Mouse (Mus musculus): ENCODE data around the gene Hap1. TPM values are rescaled to one million over a fixed set of nuclear protein-coding genes. Genes with fewer than 3 reads are reported as not detected.

Hap1 gene
- polyA plus RNA-seq, 1 experiment from 2014 or later, result 13.5 TPM

DNA sequence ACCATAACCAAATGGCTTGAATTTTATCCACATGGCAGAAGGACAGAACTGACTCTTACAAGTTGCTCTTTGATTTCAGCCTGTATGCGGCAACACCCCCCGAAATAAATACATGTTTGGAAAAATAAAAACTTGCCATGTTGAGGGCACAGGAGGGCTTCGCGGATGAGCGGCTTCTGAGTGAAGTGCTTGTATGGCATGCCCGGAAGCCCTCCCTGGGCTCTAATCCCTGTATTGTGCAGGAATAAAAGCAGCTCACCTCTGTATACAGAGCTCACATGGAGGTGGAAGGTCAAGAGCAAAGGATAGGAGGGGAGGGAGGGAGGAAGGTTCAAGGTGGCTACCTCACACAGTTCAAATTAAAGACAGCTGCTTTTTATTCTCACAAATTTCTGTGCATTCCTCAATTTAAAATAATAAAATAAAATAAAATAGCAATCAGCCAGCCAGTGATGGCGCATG, 36.0 kb upstream of the Hap1 start:
- no peak overlapping the region for H3K9ac ChIP-seq (ENCODE audit: low read depth, low read length)
- 90% methylated on average over 7 of the region's 7 CpGs for WGBS
- H3K4me2 ChIP-seq (ENCODE audit: low read depth, low read length), result no peak overlapping the region
- no peak overlapping the region for H3K27ac ChIP-seq (ENCODE audit: low read length)
- no peaks in the 10 kb centered on the region for H3K36me3 ChIP-seq (ENCODE audit: control insufficient read depth, insufficient read depth, low read length)
- no peaks in the 10 kb centered on the region for H3K9me3 ChIP-seq (ENCODE audit: control insufficient read depth, low read length)
- ATAC-seq, result no peak
- no peaks in the 10 kb centered on the region for H3K27me3 ChIP-seq (replicated peaks; ENCODE audit: control insufficient read depth, insufficient read depth, low read length)
- H3K4me1 ChIP-seq (ENCODE audit: control insufficient read depth, insufficient read depth, low read length), result peaks cover 84% of the 10 kb centered on the region
- H3K4me3 ChIP-seq (ENCODE audit: low read length), result no peak overlapping the region

DNA sequence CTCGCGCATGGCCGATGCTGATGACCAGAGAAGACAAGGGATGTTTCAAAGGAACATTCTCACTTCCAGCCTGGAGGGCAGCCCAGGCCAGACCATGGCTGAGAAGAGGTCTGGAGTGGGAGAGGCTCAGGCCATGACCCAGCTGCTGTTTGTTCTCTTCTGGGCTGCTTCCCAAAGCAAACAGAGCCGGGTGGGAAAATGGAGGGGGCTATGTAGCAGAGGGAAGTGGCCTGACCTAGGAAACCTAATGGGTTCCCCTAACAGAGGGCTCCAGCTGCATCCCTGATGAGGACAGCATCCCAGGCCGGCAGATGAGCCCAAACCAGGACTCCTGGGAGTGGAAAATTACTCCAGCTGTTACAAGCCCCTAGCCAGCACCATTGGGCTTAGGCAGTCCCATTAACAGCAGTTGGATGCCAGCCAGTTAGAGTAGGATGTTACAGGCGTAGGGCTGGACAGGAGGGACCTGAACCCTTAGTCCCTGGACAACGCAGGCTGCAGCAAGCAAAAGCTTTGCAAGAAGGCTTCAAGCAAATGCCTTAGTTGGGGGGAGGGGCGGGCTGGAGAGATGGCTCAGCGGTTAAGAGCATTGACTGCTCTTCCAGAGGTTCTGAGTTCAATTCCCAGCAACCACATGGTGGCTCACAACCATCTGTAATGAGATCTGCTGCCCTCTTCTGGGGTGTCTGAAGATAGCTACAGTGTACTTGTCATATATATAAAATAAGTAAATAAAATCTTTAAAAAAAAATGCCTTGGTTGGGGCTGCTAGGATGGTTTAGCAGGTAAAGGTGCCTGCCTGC, 35.4 kb upstream of the Hap1 start:
- Histone ChIP-seq H3K27me3 (replicated peaks; ENCODE audit: control insufficient read depth, insufficient read depth, low read length) (no peaks in the 10 kb centered on the region), H3K4me2 (ENCODE audit: low read depth, low read length) (peak overlapping the region; percentile 1; the same call in 1 of the 2 replicates), H3K4me3 (ENCODE audit: low read length) (no peak overlapping the region), H3K36me3 (ENCODE audit: control insufficient read depth, insufficient read depth, low read length) (no peaks in the 10 kb centered on the region), H3K9ac (ENCODE audit: low read depth, low read length) (no peak overlapping the region), H3K27ac (ENCODE audit: low read length) (peak overlapping the region; percentile 66), H3K4me1 (ENCODE audit: control insufficient read depth, insufficient read depth, low read length) (peaks cover 89% of the 10 kb centered on the region), H3K9me3 (ENCODE audit: control insufficient read depth, low read length) (no peaks in the 10 kb centered on the region)
- 36% methylated on average over 9 of the region's 9 CpGs for WGBS
- peak; percentile 38 for ATAC-seq

DNA sequence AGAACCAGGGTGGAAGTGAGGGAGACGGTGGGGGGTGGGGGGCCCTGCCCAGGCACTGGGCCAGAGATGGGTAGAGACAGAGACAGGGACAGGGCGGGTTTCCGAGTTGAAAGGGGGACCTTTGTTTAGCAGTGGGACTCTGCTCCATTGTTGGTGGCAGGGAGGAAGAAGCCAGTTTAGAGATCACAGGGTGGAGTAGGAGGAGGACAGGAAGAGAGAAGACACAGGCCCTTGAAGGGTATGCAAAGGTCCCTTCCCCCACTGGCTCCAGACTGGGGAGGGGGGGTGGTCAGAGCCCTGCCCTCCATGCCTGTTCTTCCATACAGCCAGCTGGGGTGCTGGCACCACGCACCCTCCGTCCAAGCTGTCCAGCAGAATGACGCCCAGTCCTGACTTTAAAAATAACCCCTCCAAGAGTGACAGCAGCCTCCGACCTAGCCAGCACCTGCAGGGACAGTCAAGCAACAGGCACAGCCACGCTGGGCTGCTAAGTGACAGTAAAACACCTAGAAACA, 34.1 kb upstream of the Hap1 start:
- no peak for ATAC-seq
- Histone ChIP-seq H3K27ac (ENCODE audit: low read length) (peak overlapping the region; percentile 66), H3K9ac (ENCODE audit: low read depth, low read length) (peak overlapping the region; percentile 49), H3K36me3 (ENCODE audit: control insufficient read depth, insufficient read depth, low read length) (peaks cover 7% of the 10 kb centered on the region; the same call in 1 of the 2 replicates), H3K4me3 (ENCODE audit: low read length) (no peak overlapping the region; the same call in 1 of the 2 replicates), H3K9me3 (ENCODE audit: control insufficient read depth, low read length) (no peaks in the 10 kb centered on the region), H3K27me3 (replicated peaks; ENCODE audit: control insufficient read depth, insufficient read depth, low read length) (no peaks in the 10 kb centered on the region), H3K4me1 (ENCODE audit: control insufficient read depth, insufficient read depth, low read length) (peaks cover 84% of the 10 kb centered on the region), H3K4me2 (ENCODE audit: low read depth, low read length) (peak overlapping the region; percentile 16; the same call in 1 of the 2 replicates)
- 40% methylated on average over 8 of the region's 8 CpGs for WGBS

DNA sequence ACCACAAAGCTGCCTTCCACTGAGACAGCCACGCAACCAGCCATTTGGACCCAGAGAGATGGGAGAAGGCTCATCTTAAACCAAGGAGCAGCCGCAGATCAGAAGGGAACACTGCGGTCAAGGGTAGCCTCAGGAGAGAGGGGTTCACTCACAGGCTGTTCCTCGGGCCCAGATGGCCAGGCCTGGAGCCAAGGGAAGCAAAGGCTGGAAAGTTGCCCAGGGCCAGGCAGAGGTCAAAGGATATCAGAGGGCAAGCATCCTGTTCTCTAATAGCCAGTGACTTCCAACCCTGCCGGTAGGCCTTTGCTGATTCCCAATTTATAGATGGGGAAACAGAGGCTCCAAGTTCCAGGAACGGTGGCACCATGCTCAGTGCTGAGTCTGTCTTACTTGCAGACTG, 32.7 kb upstream of the Hap1 start:
- H3K9ac ChIP-seq (ENCODE audit: low read depth, low read length), result peak overlapping the region; percentile 31; the same call in 1 of the 2 replicates
- ATAC-seq, result no peak

DNA sequence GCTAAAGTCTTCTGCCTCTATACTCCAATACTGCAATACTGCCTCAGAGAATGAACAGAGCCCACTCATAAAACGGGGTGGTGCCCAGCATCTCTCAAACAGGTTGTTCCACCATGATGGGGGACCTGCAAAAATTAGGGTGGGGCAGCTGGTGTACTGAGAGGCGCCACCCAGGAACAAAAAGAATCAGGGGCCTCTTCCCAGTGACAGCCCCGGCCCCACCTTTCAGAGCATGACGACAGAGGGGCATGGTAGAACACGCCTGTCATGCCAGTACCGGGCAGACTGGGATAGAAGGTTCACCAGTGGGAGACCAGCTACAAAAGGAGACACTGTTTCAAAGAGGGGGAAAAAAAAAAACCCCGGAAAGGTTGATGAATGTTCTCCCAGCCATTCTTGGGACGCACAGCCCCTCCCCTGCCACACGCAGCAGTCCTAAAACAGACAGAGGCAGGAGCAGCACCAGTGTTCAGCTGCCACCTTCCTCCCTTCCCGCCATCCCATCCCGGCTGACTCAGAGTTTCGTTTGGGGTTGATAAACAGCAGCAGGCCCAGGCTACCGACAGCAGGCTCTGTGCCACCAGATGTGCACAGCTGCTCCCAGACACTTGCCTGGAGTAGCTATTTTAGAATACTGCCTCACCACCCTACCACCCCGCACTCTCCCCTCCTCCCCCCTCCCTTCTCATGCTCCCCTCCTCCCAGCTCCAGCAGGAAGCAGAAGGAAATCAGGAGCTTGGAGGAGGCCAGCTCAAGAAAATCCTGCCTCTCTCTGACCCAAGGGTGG, 31.9 kb upstream of the Hap1 start:
- peaks cover 18% of the 10 kb centered on the region for H3K36me3 ChIP-seq (ENCODE audit: control insufficient read depth, insufficient read depth, low read length)
- 16% methylated on average over 14 of the region's 14 CpGs for WGBS
- peak overlapping the region; percentile 15 for H3K4me2 ChIP-seq (ENCODE audit: low read depth, low read length)
- H3K27ac ChIP-seq (ENCODE audit: low read length), result peak overlapping the region; percentile 78
- H3K9me3 ChIP-seq (ENCODE audit: control insufficient read depth, low read length), result no peaks in the 10 kb centered on the region
- peak; percentile 44 for ATAC-seq
- no peak overlapping the region; the same call in 1 of the 2 replicates for H3K4me3 ChIP-seq (ENCODE audit: low read length)
- H3K27me3 ChIP-seq (replicated peaks; ENCODE audit: control insufficient read depth, insufficient read depth, low read length), result no peaks in the 10 kb centered on the region
- peaks cover 62% of the 10 kb centered on the region for H3K4me1 ChIP-seq (ENCODE audit: control insufficient read depth, insufficient read depth, low read length)
- peak overlapping the region; percentile 31 for H3K9ac ChIP-seq (ENCODE audit: low read depth, low read length)

More for the DNA sequence above, 32.7 kb upstream of the Hap1 start:
- Histone ChIP-seq H3K4me3 (ENCODE audit: low read length) (no peak overlapping the region), H3K27me3 (replicated peaks; ENCODE audit: control insufficient read depth, insufficient read depth, low read length) (no peaks in the 10 kb centered on the region), H3K27ac (ENCODE audit: low read length) (peak overlapping the region; percentile 78), H3K36me3 (ENCODE audit: control insufficient read depth, insufficient read depth, low read length) (peaks cover 10% of the 10 kb centered on the region), H3K9me3 (ENCODE audit: control insufficient read depth, low read length) (no peaks in the 10 kb centered on the region), H3K4me1 (ENCODE audit: control insufficient read depth, insufficient read depth, low read length) (peaks cover 70% of the 10 kb centered on the region), H3K4me2 (ENCODE audit: low read depth, low read length) (peak overlapping the region; percentile 15)
- 71% methylated on average over 6 of the region's 6 CpGs for WGBS

DNA sequence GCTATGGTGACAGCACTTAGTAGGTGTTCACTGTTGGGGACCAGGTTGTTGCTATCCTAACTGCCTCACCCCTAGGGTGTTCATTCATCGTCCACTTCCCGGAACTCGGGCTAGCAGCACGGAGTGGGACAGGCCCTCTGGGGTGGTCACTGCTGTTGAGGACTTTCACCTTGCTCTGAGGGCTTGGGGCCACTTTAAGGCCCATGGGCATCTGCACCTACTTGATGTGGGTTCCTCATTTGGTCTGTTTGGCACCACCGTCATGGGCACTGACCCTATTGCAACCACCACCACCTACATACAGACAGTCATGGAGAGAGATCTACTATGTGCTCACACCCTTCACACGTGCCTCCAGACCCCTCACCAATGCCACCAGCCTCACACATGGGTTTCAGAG, 31.2 kb upstream of the Hap1 start:
- H3K27ac ChIP-seq (ENCODE audit: low read length), result peak overlapping the region; percentile 78
- H3K27me3 ChIP-seq (replicated peaks; ENCODE audit: control insufficient read depth, insufficient read depth, low read length), result no peaks in the 10 kb centered on the region
- 83% methylated on average over 6 of the region's 6 CpGs for WGBS
- peak overlapping the region; percentile 15; the same call in 1 of the 2 replicates for H3K4me2 ChIP-seq (ENCODE audit: low read depth, low read length)
- ATAC-seq, result no peak
- H3K4me1 ChIP-seq (ENCODE audit: control insufficient read depth, insufficient read depth, low read length), result peaks cover 57% of the 10 kb centered on the region
- no peaks in the 10 kb centered on the region for H3K9me3 ChIP-seq (ENCODE audit: control insufficient read depth, low read length)
- H3K36me3 ChIP-seq (ENCODE audit: control insufficient read depth, insufficient read depth, low read length), result peaks cover 22% of the 10 kb centered on the region
- no peak overlapping the region for H3K4me3 ChIP-seq (ENCODE audit: low read length)
- peak overlapping the region; percentile 44; the same call in 1 of the 2 replicates for H3K9ac ChIP-seq (ENCODE audit: low read depth, low read length)

DNA sequence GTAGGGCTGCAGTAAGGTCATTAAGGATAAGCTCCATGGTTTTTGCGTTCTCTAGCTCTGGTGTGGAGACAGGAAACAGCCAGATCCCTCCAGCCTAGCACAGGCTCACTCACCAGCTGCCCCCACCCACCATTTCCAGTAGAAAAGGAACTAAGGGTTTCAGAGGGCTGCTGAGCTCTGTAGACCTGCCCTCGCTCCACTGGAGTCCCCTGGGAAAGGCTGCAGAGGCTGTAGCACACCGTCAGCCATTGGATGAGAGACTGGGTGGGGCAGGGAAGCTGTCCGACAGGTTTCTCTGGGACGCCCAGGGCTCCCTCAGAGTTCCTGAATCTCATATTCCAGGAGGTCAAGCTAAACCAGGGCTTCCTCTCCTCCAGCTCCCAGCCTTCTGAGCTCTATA, 30.7 kb upstream of the Hap1 start:
- Histone ChIP-seq H3K9ac (ENCODE audit: low read depth, low read length) (peak overlapping the region; percentile 44; the same call in 1 of the 2 replicates), H3K36me3 (ENCODE audit: control insufficient read depth, insufficient read depth, low read length) (peaks cover 24% of the 10 kb centered on the region), H3K4me1 (ENCODE audit: control insufficient read depth, insufficient read depth, low read length) (peaks cover 54% of the 10 kb centered on the region), H3K9me3 (ENCODE audit: control insufficient read depth, low read length) (no peaks in the 10 kb centered on the region), H3K27me3 (replicated peaks; ENCODE audit: control insufficient read depth, insufficient read depth, low read length) (no peaks in the 10 kb centered on the region), H3K4me2 (ENCODE audit: low read depth, low read length) (peak overlapping the region; percentile 32), H3K27ac (ENCODE audit: low read length) (peak overlapping the region; percentile 85), H3K4me3 (ENCODE audit: low read length) (peak overlapping the region; percentile 12; the same call in 1 of the 2 replicates)
- 47% methylated on average over 5 of the region's 5 CpGs for WGBS
- ATAC-seq, result peak; percentile 89

DNA sequence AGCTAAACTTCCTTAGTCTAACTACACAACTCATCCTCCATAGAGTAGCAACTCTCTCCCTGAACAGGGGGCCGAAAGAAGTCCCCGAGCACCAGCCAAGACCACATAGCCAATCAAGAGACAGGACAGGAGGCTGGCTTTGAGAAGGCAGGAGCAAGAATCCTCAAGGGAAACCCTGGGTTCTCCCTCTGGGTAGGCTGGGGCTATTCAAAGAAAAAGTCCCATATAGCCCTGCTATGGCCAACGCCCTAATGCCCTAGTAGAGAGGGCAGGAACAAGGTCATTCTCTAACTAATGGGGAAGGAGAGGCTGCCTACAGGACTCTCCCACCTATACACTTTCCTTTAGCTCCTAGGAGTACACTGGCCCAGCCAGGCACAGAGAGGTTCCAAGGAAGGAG, 29.1 kb upstream of the Hap1 start:
- Histone ChIP-seq H3K27me3 (replicated peaks; ENCODE audit: control insufficient read depth, insufficient read depth, low read length) (no peaks in the 10 kb centered on the region), H3K4me1 (ENCODE audit: control insufficient read depth, insufficient read depth, low read length) (peaks cover 39% of the 10 kb centered on the region), H3K36me3 (ENCODE audit: control insufficient read depth, insufficient read depth, low read length) (peaks cover 32% of the 10 kb centered on the region), H3K27ac (ENCODE audit: low read length) (no peak overlapping the region), H3K4me3 (ENCODE audit: low read length) (no peak overlapping the region), H3K4me2 (ENCODE audit: low read depth, low read length) (no peak overlapping the region), H3K9me3 (ENCODE audit: control insufficient read depth, low read length) (no peaks in the 10 kb centered on the region), H3K9ac (ENCODE audit: low read depth, low read length) (no peak overlapping the region)
- 92% methylated on average over 3 of the region's 3 CpGs for WGBS
- ATAC-seq, result no peak

DNA sequence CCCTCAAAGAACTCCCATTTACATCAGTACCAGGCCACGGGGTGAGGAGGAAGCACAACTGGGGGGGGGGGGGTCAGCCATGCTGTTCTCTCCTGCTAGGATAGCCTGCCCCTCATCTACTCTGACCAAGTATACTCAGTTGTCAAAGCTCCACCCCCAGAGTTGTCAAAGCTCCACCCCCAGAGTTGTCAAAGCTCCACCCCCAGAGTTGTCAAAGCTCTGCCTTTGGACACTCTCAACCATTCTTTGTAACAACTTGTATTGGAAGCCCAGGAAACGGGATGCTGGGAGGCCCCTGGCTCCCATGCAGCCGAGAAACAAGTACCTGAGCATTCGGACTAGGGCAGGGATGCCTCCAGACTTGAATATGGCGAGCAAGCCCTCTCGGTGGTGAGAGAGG, 26.8 kb upstream of the Hap1 start:
- no peak for ATAC-seq
- no peaks in the 10 kb centered on the region for H3K27me3 ChIP-seq (replicated peaks; ENCODE audit: control insufficient read depth, insufficient read depth, low read length)
- H3K27ac ChIP-seq (ENCODE audit: low read length), result no peak overlapping the region
- no peak overlapping the region for H3K4me3 ChIP-seq (ENCODE audit: low read length)
- no peaks in the 10 kb centered on the region for H3K9me3 ChIP-seq (ENCODE audit: control insufficient read depth, low read length)
- no peak overlapping the region for H3K4me2 ChIP-seq (ENCODE audit: low read depth, low read length)
- no peak overlapping the region for H3K9ac ChIP-seq (ENCODE audit: low read depth, low read length)
- 91% methylated on average over 6 of the region's 6 CpGs for WGBS
- peaks cover 42% of the 10 kb centered on the region for H3K36me3 ChIP-seq (ENCODE audit: control insufficient read depth, insufficient read depth, low read length)
- H3K4me1 ChIP-seq (ENCODE audit: control insufficient read depth, insufficient read depth, low read length), result peaks cover 17% of the 10 kb centered on the region
